Mouse (Mus musculus) kidney, postnatal 0 days (tissue): ENCODE results near the gene Hoxd8. TPM values are rescaled to one million over a fixed set of nuclear protein-coding genes. Genes with fewer than 3 reads are reported as not detected.

Source experiments
- ATAC-seq: fragments of 200-750 bp; cut with Nextera tagmentation; replicated peaks from 2 replicates; pipeline ENCODE4 v1.8.0; 2017; ENCODE audit warnings: low read depth, moderate number of reproducible peaks, moderate TSS enrichment, moderate library complexity; ENCODE audit not compliant: low FRiP score
- DNase-seq: peaks from one replicate; pipeline ENCODE4 v3.0.0-alpha.2; 2016; ENCODE audit warnings: low spot score
- H3K27ac ChIP-seq: fragments of 300-500 bp; sonication (generic); 2 replicates; pipeline ENCODE4 v1.5.1; 2014; ENCODE audit warnings: mild to moderate bottlenecking
- H3K27me3 ChIP-seq: fragments of 300-500 bp; sonication (generic); 2 replicates; pipeline ENCODE4 v1.6.1; 2014; ENCODE audit warnings: low read length, mixed read lengths; ENCODE audit not compliant: insufficient read depth
- H3K36me3 ChIP-seq: fragments of 300-500 bp; sonication (generic); 2 replicates; pipeline ENCODE4 v1.6.1; 2014; ENCODE audit warnings: low read length, mixed read lengths; ENCODE audit not compliant: insufficient read depth
- H3K4me1 ChIP-seq: fragments of 300-500 bp; sonication (generic); replicated peaks from 2 replicates; pipeline ENCODE4 v1.6.1; 2014; ENCODE audit warnings: antibody characterized with exemption, low read length, mixed read lengths; ENCODE audit not compliant: insufficient read depth
- H3K4me2 ChIP-seq: fragments of 300-500 bp; sonication (generic); 2 replicates; pipeline ENCODE4 v1.6.1; 2014; ENCODE audit warnings: mild to moderate bottlenecking, low read length, moderate library complexity, mixed read lengths
- H3K4me3 ChIP-seq: fragments of 300-500 bp; sonication (generic); replicated peaks from 2 replicates; pipeline ENCODE4 v1.5.1; 2014; ENCODE audit warnings: low read depth, low read length
- H3K9ac ChIP-seq: fragments of 300-500 bp; sonication (generic); 2 replicates; pipeline ENCODE4 v1.6.1; 2014; ENCODE audit warnings: low read depth, low read length
- H3K9me3 ChIP-seq: fragments of 300-500 bp; sonication (generic); replicated peaks from 2 replicates; pipeline ENCODE4 v1.6.1; 2016; ENCODE audit warnings: low read length, inconsistent platforms, mixed read lengths
- CTCF ChIP-seq: IDR thresholded peaks from 2 replicates; pipeline ENCODE4 v1.5.1; 2016; ENCODE audit warnings: antibody characterized with exemption, low read depth, mild to moderate bottlenecking, moderate library complexity
- WGBS: fragments of 180-500 bp; shearing (Covaris S2); extraction: QIAGEN DNeasy Blood & Tissue Kit; methylation state at CpG from one replicate; pipeline ENCODE4 v1.1.7; 2014; 5-methylcytosine and 5-hydroxymethylcytosine counted together
- microRNA counts: library from miRNA; unstranded; fragments of <30 nt; microRNA quantifications from one replicate; lab custom pipeline; 2015
- microRNA-seq: library from miRNA; unstranded; fragments of <30 nt; microRNA quantifications from one replicate; pipeline ENCODE4, GENCODE M21; 2016
- polyA plus RNA-seq: library from polyadenylated mRNA; unstranded; fragments of >200 nt; fragmentation: Nextera tagmentation; extraction: Ambion mirVana; gene quantifications from 2 replicates; pipeline ENCODE4 v1.2.1, GENCODE M21; 2015

Hoxd8 gene
- polyA plus RNA-seq, 1 experiment from 2014 or later, result 76.7 TPM

DNA sequence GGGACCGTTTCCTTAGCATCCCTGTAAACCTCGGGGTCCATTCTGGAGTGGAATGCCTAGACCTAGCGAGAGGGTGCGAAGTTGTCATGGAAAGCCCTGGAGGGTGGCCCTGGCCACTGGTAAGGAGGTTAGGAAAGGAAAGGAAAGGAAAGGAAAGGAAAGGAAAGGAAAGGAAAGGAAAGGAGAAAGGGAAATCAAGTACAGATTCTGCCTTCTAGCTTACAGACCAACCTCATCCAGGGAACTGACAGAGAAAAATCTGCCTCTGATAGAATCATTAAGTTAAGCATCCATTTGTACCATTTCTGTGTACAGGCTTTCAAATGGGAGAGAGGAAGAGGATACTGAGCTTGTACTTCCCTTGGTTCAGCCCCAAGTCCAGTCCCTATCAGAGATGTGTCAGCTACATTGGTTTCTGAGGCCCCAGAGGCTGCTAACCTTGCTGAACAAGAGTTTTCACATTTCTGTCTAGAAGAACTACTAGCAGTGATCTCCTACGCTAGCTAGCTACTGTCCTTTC, 46.4 kb downstream of the Hoxd8 start:
- Histone ChIP-seq H3K9ac (no peak overlapping the region), H3K36me3 (no peaks in the 10 kb centered on the region), H3K4me3 (no peak overlapping the region), H3K27ac (no peak overlapping the region), H3K4me1 (peaks cover 17% of the 10 kb centered on the region; the same call in 1 of the 2 replicates), H3K4me2 (0 out of 2 replicates have a peak overlapping the region, but pooled peaks have one; percentile 76), H3K9me3 (no peaks in the 10 kb centered on the region), H3K27me3 (no peaks in the 10 kb centered on the region)
- 69% methylated on average over 5 of the region's 5 CpGs for WGBS
- ATAC-seq, result no peak
- TF ChIP-seq CTCF, result no peak
- DNase-seq, result no peak

DNA sequence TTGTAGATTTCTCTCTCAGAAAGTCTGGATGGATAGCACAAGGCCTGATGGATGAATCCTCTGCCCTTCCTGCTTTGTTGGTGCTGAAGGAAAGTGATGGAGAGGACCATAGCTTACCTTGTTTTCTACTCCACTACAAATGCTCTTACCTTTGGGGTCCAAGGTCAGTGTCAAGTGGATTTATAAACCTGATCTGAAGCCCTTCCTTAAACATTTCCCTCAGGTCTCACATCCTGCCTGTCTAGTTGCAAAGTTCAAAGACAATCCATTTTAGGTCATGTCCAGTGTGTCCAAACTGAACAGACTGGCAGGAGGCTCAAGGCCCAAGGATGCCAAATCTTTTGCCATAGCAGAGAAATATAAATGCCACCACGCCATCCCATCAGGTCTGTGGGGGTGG, 47.4 kb downstream of the Hoxd8 start:
- WGBS, result 97% methylated on average over 1 of the region's 1 CpGs
- no peaks in the 10 kb centered on the region for H3K9me3 ChIP-seq
- H3K9ac ChIP-seq, result no peak overlapping the region
- no peaks in the 10 kb centered on the region for H3K27me3 ChIP-seq
- ATAC-seq, result no peak
- no peak overlapping the region for H3K4me3 ChIP-seq
- H3K4me2 ChIP-seq, result no peak overlapping the region
- no peaks in the 10 kb centered on the region for H3K36me3 ChIP-seq
- no peak overlapping the region for H3K27ac ChIP-seq
- no peak for TF ChIP-seq CTCF
- peaks cover 13% of the 10 kb centered on the region; the same call in 1 of the 2 replicates for H3K4me1 ChIP-seq
- DNase-seq, result no peak

DNA sequence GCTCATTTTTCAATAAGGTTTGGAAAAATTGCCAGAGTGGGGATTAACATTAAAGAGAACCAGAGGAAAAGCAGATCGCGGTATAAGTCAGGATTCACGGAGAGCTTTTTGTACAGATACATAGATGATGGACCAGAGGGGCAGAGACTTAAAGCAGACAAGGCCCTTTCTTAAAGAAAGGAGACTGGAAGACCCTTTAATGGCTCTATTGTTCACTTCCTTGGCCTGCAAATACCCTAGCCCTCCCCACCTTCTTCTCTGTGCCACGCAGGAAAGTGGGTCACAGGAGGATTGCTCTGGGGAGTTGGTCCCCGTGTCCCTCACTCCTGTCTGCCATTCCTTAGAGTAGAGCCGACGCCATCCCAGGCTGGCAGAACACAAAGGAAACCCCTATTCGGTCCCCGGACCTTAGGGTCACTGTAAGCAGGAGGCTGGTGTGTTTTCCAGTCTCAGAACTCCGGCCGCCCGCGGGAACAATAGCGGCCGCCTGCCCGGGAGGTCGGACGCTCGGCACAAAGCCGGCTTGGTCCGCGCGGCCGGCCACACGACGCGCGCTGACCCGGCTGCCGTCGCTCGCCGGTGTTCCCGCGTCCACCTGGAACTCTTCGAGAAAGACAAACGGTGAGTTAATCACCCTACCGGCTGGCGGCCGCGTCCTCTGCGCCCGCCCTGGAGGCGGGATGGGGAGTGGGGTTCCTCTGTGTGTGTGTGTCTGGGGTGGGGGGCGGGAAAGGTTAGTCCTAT, 48.2 kb downstream of the Hoxd8 start:
- ATAC-seq (peak; percentile 19; the same call in 1 of the 2 replicates), DNase-seq (no peak)

DNA sequence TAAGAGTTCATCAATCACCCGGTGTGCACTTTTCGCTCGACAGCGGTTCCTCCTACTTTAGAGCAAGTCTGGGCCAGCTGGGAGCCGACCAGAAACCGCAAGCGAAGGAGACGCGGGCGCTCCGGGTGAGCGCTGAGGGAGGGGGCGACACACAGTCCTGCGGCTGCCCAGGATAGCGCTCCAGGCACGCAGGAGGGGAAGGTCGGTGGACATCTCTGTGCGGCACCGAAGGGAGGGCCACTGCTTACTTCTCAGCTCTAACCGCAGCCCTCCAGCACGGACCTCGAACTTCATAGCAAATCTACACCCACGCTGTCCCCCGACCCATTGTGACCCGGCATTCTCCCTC, 48.7 kb downstream of the Hoxd8 start:
- 3% methylated on average over 25 of the region's 25 CpGs for WGBS
- Histone ChIP-seq H3K27ac (peak overlapping the region; percentile 26; the same call in 1 of the 2 replicates), H3K9ac (peak overlapping the region; percentile 43), H3K27me3 (no peaks in the 10 kb centered on the region), H3K4me1 (peaks cover 12% of the 10 kb centered on the region; the same call in 1 of the 2 replicates), H3K4me3 (peak overlapping the region; percentile 39), H3K9me3 (no peaks in the 10 kb centered on the region), H3K4me2 (peak overlapping the region; percentile 78), H3K36me3 (no peaks in the 10 kb centered on the region)
- TF ChIP-seq CTCF, result no peak
- no peak for DNase-seq
- peak; percentile 12; the same call in 1 of the 2 replicates for ATAC-seq

More for the DNA sequence above, 48.2 kb downstream of the Hoxd8 start:
- TF ChIP-seq CTCF, result no peak
- Histone ChIP-seq H3K4me3 (peak overlapping the region; percentile 39), H3K9ac (peak overlapping the region; percentile 43), H3K4me1 (peaks cover 12% of the 10 kb centered on the region; the same call in 1 of the 2 replicates), H3K4me2 (peak overlapping the region; percentile 78), H3K27ac (peak overlapping the region; percentile 26; the same call in 1 of the 2 replicates), H3K27me3 (no peaks in the 10 kb centered on the region), H3K36me3 (no peaks in the 10 kb centered on the region), H3K9me3 (no peaks in the 10 kb centered on the region)
- 6% methylated on average over 45 of the region's 45 CpGs for WGBS

DNA sequence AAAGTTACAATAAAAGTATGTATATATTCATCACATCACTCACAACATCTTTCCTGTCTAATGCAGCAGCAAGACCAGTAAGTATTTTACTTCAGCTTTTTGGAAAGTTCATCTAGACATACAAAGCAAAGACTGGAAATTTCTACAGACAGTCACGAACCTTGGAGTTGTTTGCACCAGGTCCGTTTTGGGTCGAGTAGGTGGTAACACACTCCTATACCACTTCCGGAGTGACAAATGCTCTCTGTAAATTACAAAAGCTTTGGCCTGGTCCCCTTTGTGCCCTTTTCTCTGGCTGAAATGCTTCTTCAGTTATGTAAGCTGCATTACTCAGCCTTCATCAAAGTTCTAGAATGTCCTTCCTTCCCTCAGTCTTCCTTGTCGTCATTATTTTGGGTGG, 49.3 kb downstream of the Hoxd8 start:
- H3K27ac ChIP-seq, result no peak overlapping the region
- 41% methylated on average over 5 of the region's 5 CpGs for WGBS
- no peak overlapping the region for H3K9ac ChIP-seq
- DNase-seq (no peak), ATAC-seq (no peak)
- H3K9me3 ChIP-seq, result no peaks in the 10 kb centered on the region
- no peak overlapping the region for H3K4me3 ChIP-seq
- no peak for TF ChIP-seq CTCF
- H3K27me3 ChIP-seq, result no peaks in the 10 kb centered on the region
- H3K4me1 ChIP-seq, result peaks cover 12% of the 10 kb centered on the region; the same call in 1 of the 2 replicates
- H3K36me3 ChIP-seq, result no peaks in the 10 kb centered on the region
- no peak overlapping the region for H3K4me2 ChIP-seq

MicroRNAs encoded within 50 kb of the gene (microRNA counts, 519-probe panel; counts per million panel counts)
- microRNA mmu-miR-10b (lab: Ali Mortazavi, UCI), result 7,340 counts per million, percentile 96 among the panel's probes with 10 or more counts

Small RNA genes within 50 kb of the gene (microRNA-seq; reads per million reads assigned to microRNA genes)
- gene Gm44463 (not detected), gene Mir10b (81,719 reads per million, percentile 100 among the genes with 10 or more reads in this experiment)

Other genes starting within 250 kb of the Hoxd8 start
- gene Lnpk, start 125.2 kb upstream of the Hoxd8 start, polyA plus RNA-seq, result 17.1 and 19.5 TPM in 2 replicates
- gene Evx2, start 45.1 kb upstream of the Hoxd8 start, polyA plus RNA-seq, result 0.08 TPM in 1 of 2 replicates, not detected in the other
- 0.10 TPM in 1 of 2 replicates, not detected in the other for gene Hoxd13, start 36.3 kb upstream of the Hoxd8 start, polyA plus RNA-seq
- gene Hoxd12, start 29.6 kb upstream of the Hoxd8 start, polyA plus RNA-seq, result 2.6 and 2.8 TPM in 2 replicates
- 19.7 and 23.8 TPM in 2 replicates for gene Hoxd11, start 25.1 kb upstream of the Hoxd8 start, polyA plus RNA-seq
- gene Hoxd10, start 12.7 kb upstream of the Hoxd8 start, polyA plus RNA-seq, result 44.6 and 45.5 TPM in 2 replicates
- gene Hoxd9, start 6.9 kb upstream of the Hoxd8 start, polyA plus RNA-seq, result 57.8 and 67.0 TPM in 2 replicates
- gene Hoxd3, start 7.3 kb downstream of the Hoxd8 start, polyA plus RNA-seq, result 7.9 and 8.0 TPM in 2 replicates
- gene Hoxd4, start 7.3 kb downstream of the Hoxd8 start, polyA plus RNA-seq, result 3.3 and 4.4 TPM in 2 replicates
- gene Gm28230, start 22.1 kb downstream of the Hoxd8 start, polyA plus RNA-seq, result 1.1 and 1.3 TPM in 2 replicates
- gene Hoxd1, start 58.4 kb downstream of the Hoxd8 start, polyA plus RNA-seq, result 1.2 and 1.8 TPM in 2 replicates
- 152 and 168 TPM in 2 replicates for gene Mtx2, start 121.2 kb downstream of the Hoxd8 start, polyA plus RNA-seq